Mouse (Mus musculus): ENCODE results near the gene Gm5741. TPM values are rescaled to one million over a fixed set of nuclear protein-coding genes. Genes with fewer than 3 reads are reported as not detected.
"Not testable (repeated sequence)": the region's sequence is repeated elsewhere in the genome, so short reads cannot be mapped to it uniquely, and the experiment has no call there.

The Gm5741 gene
- total and polyA plus RNA-seq, 2 experiments from 2014 or later: 2.2 TPM; not detected in 1

- no peak overlapping the region for H3K27ac ChIP-seq (ENCODE audit: low read depth, low read length)
- no peaks in the 10 kb centered on the region for H3K9me3 ChIP-seq (ENCODE audit: low read length)
- 83% methylated on average over 3 of the region's 3 CpGs for WGBS
- no peak overlapping the region for H3K9ac ChIP-seq (replicated peaks; ENCODE audit: low read length, poor library complexity, severe bottlenecking)
- no peak overlapping the region for H3K4me3 ChIP-seq (ENCODE audit: low read depth, low read length)
- H3K4me2 ChIP-seq (ENCODE audit: low read depth, low read length, poor library complexity, severe bottlenecking): no peak overlapping the region
- ATAC-seq (ENCODE audit: low FRiP score): no peak
- no peaks in the 10 kb centered on the region for H3K4me1 ChIP-seq (ENCODE audit: insufficient read depth, low read length)
- no peaks in the 10 kb centered on the region for H3K27me3 ChIP-seq (ENCODE audit: insufficient read depth, low read length)
- DNase-seq (ENCODE audit: low spot score): no peak
- no peaks in the 10 kb centered on the region for H3K36me3 ChIP-seq (ENCODE audit: insufficient read depth, low read length)
- TF ChIP-seq CTCF (IDR thresholded peaks at IDR 0.05): peak; percentile 25
Measured at GRCm38 (mm10) chr8:85086238-85086637, 18.5 kb upstream of the Gm5741 start.

- Histone ChIP-seq H3K27ac (ENCODE audit: low read depth, low read length) (no peak overlapping the region), H3K9me3 (ENCODE audit: low read length) (no peaks in the 10 kb centered on the region), H3K9ac (replicated peaks; ENCODE audit: low read length, poor library complexity, severe bottlenecking) (no peak overlapping the region), H3K4me2 (ENCODE audit: low read depth, low read length, poor library complexity, severe bottlenecking) (no peak overlapping the region), H3K27me3 (ENCODE audit: insufficient read depth, low read length) (no peaks in the 10 kb centered on the region), H3K4me1 (ENCODE audit: insufficient read depth, low read length) (0 out of 2 replicates have a peak, but pooled peaks cover 3% of the 10 kb centered on the region), H3K4me3 (ENCODE audit: low read depth, low read length) (no peak overlapping the region), H3K36me3 (ENCODE audit: insufficient read depth, low read length) (no peaks in the 10 kb centered on the region)
- no peak for DNase-seq (ENCODE audit: low spot score)
- no peak for TF ChIP-seq CTCF (IDR thresholded peaks at IDR 0.05)
- ATAC-seq (ENCODE audit: low FRiP score): no peak
- 93% methylated on average over 8 of the region's 8 CpGs for WGBS
Measured at GRCm38 (mm10) chr8:85084633-85085032, 16.9 kb upstream of the Gm5741 start.

- peak within 1 kb of the TSS; percentile 69 for H3K4me2 ChIP-seq (ENCODE audit: low read depth, low read length, poor library complexity, severe bottlenecking)
- peaks cover 3% of the 10 kb centered on the region; the same call in 1 of the 2 replicates for H3K36me3 ChIP-seq (ENCODE audit: insufficient read depth, low read length)
- DNase-seq (ENCODE audit: low spot score): peak; percentile 87
- H3K4me1 ChIP-seq (ENCODE audit: insufficient read depth, low read length): 0 out of 2 replicates have a peak, but pooled peaks cover 5% of the 10 kb centered on the region
- 0 out of 2 replicates have a peak within 1 kb of the TSS, but pooled peaks have one; percentile 12 for H3K27ac ChIP-seq (ENCODE audit: low read depth, low read length)
- H3K9ac ChIP-seq (replicated peaks; ENCODE audit: low read length, poor library complexity, severe bottlenecking): peak within 1 kb of the TSS; percentile 60
- H3K27me3 ChIP-seq (ENCODE audit: insufficient read depth, low read length): no peaks in the 10 kb centered on the region
- peak; percentile 86 for ATAC-seq (ENCODE audit: low FRiP score)
- 2% methylated on average over 30 of the region's 30 CpGs for WGBS
- no peaks in the 10 kb centered on the region for H3K9me3 ChIP-seq (ENCODE audit: low read length)
- peak; percentile 60 for TF ChIP-seq CTCF (IDR thresholded peaks at IDR 0.05)
- H3K4me3 ChIP-seq (ENCODE audit: low read depth, low read length): peak within 1 kb of the TSS; percentile 49
Measured at GRCm38 (mm10) chr8:85083108-85083813, 15.5 kb upstream of the Gm5741 start, which contains the start of gene Man2b1. TSS of gene Man2b1 (plus strand) at chr8:85083270.

GRCm38 (mm10) chr8:85082169-85082568, 14.4 kb upstream of the Gm5741 start:
- not testable (repeated sequence) for H3K9ac ChIP-seq (replicated peaks; ENCODE audit: low read length, poor library complexity, severe bottlenecking); H3K27me3 ChIP-seq (ENCODE audit: insufficient read depth, low read length); H3K36me3 ChIP-seq (ENCODE audit: insufficient read depth, low read length); H3K4me3 ChIP-seq (ENCODE audit: low read depth, low read length); H3K4me1 ChIP-seq (ENCODE audit: insufficient read depth, low read length); ATAC-seq (ENCODE audit: low FRiP score); H3K9me3 ChIP-seq (ENCODE audit: low read length); H3K4me2 ChIP-seq (ENCODE audit: low read depth, low read length, poor library complexity, severe bottlenecking); DNase-seq (ENCODE audit: low spot score); H3K27ac ChIP-seq (ENCODE audit: low read depth, low read length)
- WGBS: 93% methylated on average over 4 of the region's 4 CpGs

GRCm38 (mm10) chr8:85081216-85081555, 13.4 kb upstream of the Gm5741 start, which contains the start of gene Wdr83:
TSS of gene Wdr83 (minus strand) at chr8:85081306.
- Histone ChIP-seq H3K9me3 (ENCODE audit: low read length) (no peaks in the 10 kb centered on the region), H3K36me3 (ENCODE audit: insufficient read depth, low read length) (peaks cover 11% of the 10 kb centered on the region), H3K4me3 (ENCODE audit: low read depth, low read length) (peak within 1 kb of the TSS; percentile 82), H3K4me1 (ENCODE audit: insufficient read depth, low read length) (0 out of 2 replicates have a peak, but pooled peaks cover 5% of the 10 kb centered on the region), H3K27ac (ENCODE audit: low read depth, low read length) (peak within 1 kb of the TSS; percentile 72), H3K4me2 (ENCODE audit: low read depth, low read length, poor library complexity, severe bottlenecking) (peak within 1 kb of the TSS; percentile 94), H3K27me3 (ENCODE audit: insufficient read depth, low read length) (no peaks in the 10 kb centered on the region), H3K9ac (replicated peaks; ENCODE audit: low read length, poor library complexity, severe bottlenecking) (peak within 1 kb of the TSS; percentile 82)
- TF ChIP-seq CTCF (IDR thresholded peaks at IDR 0.05): no peak
- WGBS: 1% methylated on average over 9 of the region's 9 CpGs
- DNase-seq (ENCODE audit: low spot score) (peak; percentile 14), ATAC-seq (ENCODE audit: low FRiP score) (no peak)

GRCm38 (mm10) chr8:85080532-85081215, 12.9 kb upstream of the Gm5741 start, which contains the start of gene Wdr83os:
TSS of gene Wdr83os (plus strand) at chr8:85080740.
- no peak for ATAC-seq (ENCODE audit: low FRiP score)
- DNase-seq (ENCODE audit: low spot score): peak; percentile 80

More at GRCm38 (mm10) chr8:85080532-85081215, 12.9 kb upstream of the Gm5741 start, which contains the start of gene Wdr83os:
- no peak for TF ChIP-seq CTCF (IDR thresholded peaks at IDR 0.05)
- peak within 1 kb of the TSS; percentile 94 for H3K4me2 ChIP-seq (ENCODE audit: low read depth, low read length, poor library complexity, severe bottlenecking)
- H3K9me3 ChIP-seq (ENCODE audit: low read length): no peaks in the 10 kb centered on the region
- WGBS: under 1% methylated on average over 30 of the region's 30 CpGs
- peak within 1 kb of the TSS; percentile 82 for H3K4me3 ChIP-seq (ENCODE audit: low read depth, low read length)
- 0 out of 2 replicates have a peak, but pooled peaks cover 5% of the 10 kb centered on the region for H3K4me1 ChIP-seq (ENCODE audit: insufficient read depth, low read length)
- H3K27me3 ChIP-seq (ENCODE audit: insufficient read depth, low read length): no peaks in the 10 kb centered on the region
- peak within 1 kb of the TSS; percentile 82 for H3K9ac ChIP-seq (replicated peaks; ENCODE audit: low read length, poor library complexity, severe bottlenecking)
- H3K27ac ChIP-seq (ENCODE audit: low read depth, low read length): peak within 1 kb of the TSS; percentile 72
- H3K36me3 ChIP-seq (ENCODE audit: insufficient read depth, low read length): peaks cover 16% of the 10 kb centered on the region

Data from midbrain, postnatal 0 days (tissue).